Mouse (Mus musculus) frontal cortex, postnatal 36 days (tissue): ENCODE data around the gene Dck.

Experiments
- DNase-seq, 2 experiments: peaks; one replicate each; pipeline ENCODE4 v3.0.0; 2022; ENCODE audit warnings: low spot score in 2 of 2

Gene Dck

GRCm38 (mm10) chr5:88791256-88792245 is 26.8 kb downstream of the Dck start:
- peak; percentile 40 to 47 for DNase-seq

GRCm38 (mm10) chr5:88793676-88794075 is 28.9 kb downstream of the Dck start:
- no peak for DNase-seq

DNA sequence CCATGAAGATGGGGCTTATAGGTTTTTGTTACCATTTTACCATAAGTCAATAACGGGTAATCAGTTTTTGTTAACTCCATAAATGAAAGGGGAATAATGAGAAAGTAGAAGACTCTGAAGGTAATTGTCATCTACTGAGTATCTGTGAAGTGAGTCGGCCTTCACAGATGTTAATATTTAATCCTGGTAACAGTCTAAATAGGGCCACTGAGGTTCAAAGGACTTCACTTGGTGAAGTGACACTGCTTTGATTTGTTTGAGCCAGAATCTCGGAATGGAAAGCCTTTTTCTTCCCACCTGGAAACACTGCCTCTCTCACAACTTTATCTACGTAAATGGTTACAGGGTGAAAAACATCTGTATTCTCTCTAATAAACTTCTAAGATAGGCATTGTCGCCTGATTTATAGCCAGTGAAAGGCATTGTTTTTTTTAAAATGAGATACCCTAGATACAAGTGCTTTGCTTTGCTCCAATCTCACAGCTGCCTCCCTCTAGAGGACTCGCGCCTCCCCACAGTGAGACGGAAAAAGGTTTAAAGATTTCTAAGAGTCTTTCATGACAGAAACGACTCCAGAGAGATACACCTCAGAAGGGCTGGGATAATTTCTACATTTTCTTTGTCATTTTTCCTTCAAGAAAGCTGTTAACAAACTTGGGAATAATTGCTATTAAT is 31.3 kb downstream of the Dck start:
- DNase-seq, result no peak

DNA sequence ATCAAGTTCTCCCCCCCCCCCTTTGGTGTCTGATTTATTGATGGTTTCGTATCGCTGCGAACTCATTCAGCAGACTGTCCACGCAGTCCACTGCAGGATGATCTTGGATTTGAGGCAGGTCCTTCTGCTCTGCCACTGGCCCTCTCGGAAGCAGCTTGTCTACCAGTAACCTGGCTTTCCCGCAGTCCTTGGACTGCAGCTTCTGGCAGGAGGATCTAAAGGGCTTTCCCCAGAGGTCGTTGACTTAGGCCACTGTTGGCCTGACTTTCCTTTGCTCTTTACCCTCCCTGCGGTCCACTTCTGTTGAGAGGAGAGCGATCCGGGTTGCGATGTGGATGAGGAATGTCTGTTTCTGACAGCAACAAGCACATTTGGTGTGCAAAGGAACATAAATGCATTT is 31.8 kb downstream of the Dck start:
- DNase-seq, result no peak

GRCm38 (mm10) chr5:88797121-88797520 is 32.3 kb downstream of the Dck start:
- DNase-seq, result no peak

DNA sequence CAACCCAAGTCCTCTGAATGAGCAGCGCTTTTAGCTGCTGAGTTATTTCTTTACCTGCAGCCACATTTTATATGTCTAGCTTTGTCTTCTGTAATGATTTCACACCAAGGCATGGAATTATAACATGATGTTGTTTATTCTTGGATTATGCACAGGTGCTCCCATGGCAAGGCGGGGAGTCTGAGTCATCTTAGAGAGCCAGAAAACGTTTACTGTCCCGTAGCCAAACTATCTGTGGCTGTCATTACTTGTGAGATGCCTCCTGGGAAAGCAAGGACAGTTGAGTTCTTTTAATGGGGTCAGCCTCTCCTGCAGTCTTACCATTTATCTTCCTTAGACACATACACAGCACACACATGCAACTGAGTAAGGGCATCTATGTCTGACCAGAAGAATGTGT is 40.8 kb downstream of the Dck start:
- DNase-seq, result no peak

- no peak for DNase-seq
Observed at GRCm38 (mm10) chr5:88806278-88806677, 41.5 kb downstream of the Dck start.

GRCm38 (mm10) chr5:88807342-88807741 is 42.5 kb downstream of the Dck start:
- no peak for DNase-seq

- DNase-seq, result no peak
Observed at GRCm38 (mm10) chr5:88813188-88813587, 48.4 kb downstream of the Dck start.

DNA sequence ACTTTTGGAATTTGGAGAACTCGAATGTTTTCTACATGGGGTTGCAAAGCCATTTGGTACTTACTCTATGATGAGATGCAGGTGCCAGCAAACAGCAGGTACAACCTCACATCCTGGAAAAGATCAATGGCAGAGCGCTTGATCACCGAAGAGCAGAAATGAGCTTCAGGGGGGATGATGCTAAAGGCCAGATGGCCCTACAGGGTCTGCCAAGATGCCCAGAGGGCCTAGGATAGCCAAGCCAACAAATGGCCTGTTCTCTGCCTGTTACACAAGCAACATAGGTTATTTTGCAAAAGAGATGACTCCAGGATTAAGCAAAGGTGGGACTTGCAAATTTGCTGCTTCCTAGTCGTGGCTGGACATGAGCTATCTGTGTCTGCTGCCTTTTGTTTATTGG is 49.8 kb downstream of the Dck start:
- no peak for DNase-seq

DNA sequence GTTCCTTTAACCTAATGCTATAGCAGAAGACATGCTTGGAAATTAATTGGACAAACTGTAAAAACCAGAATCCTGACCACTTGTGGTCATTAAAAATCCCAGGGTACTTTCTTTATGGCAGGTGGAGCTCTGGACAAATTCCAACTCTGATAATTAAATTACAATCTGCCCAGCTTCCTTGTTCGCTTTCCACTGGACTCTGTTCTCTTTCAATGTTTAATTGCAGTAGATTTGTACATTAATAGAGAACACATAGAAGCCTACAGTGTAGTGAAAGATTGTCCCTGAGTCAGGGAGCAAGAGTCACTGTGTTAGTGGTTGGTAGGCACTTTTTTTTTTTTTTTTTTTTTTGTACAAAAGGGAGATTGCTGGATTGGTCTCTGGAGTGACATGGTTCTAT is 56.7 kb downstream of the Dck start:
- no peak for DNase-seq

DNA sequence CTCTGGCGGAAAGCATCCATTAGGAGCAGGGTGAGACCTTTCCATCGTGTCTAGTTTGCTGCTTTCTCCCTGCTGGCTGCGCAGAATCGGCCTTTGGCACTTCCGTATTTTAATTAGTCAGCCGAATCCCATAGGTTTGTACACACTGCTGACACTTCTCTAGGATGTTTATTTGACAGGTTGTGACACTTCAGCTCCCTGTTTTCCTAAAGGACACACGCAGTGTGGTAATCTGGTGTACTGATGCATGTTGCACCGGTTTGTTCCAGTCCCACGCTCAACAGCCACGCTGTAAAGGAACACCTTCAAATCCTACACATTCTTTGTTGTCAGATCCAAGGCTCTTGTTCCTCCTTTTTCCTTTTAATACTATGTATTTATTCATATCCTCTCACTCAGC is 60.0 kb downstream of the Dck start:
- DNase-seq, result no peak

GRCm38 (mm10) chr5:88829835-88830571 is 65.2 kb downstream of the Dck start:
- no peak for DNase-seq

DNA sequence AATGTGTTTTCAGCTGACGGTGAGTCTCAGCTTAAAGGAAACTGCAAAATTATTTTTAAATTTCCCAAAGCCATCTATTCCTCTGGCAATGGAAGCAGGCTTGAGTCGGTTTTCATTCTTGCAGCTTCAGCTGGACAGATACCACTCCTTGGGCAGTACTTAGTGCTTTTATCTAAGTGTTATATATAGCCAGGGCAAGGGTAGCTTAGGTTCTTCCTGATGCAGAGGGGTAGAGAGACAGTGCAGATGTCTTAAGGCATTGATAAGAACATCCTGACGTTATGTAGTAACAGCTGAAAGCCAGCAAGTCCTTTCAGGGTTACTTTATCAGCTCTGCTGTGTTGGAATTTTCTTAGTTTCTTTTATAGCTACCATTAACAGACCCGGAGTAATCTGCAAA is 66.1 kb downstream of the Dck start:
- no peak for DNase-seq

DNA sequence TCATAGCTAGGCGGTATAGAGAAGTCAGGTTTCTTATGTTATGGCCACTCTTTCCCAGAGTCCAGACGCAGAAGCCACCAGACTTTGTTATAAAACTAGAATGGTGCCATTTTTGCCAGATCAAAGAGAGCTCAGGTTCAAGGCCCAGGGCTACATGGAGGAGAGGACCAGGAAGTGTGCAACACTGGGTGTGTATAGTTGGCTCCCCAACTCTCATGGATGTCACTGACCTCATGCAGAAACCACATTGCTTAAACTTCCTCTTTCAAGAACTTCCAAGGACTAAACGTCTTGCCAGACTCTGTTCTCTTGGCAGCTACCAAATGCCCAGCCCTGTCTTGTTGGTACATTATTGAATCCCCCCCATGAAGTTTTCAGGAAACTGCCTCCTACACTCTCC is 67.1 kb downstream of the Dck start:
- no peak for DNase-seq
